ENCODE assay signal across 20 mouse cellular contexts in the genomic region with DNA sequence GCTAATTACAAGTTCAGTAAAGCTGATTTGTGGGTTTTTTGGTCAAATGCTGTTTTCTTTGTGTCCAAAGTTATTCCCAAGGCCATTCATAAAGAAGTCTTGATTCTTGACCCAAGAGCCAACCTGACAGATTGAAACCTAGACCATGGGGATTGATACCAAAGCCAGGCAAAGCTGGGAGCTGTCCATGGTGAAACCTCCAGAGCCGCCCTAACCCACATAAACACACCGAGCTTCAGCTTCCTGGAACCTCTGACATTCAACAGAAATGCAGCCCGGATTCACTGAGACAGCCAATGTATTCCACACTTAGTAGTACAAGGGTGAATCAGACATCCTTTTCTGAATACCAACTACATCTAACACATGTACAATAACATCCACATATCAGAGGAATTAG.
DNase-seq lines count a peak whose midpoint lies in the region; ATAC-seq and TF ChIP-seq lines count a peak whose summit lies in the region.
"Had no signal": no experiment of that assay in that cellular context is flagged by ENCODE, and none has a peak within 500 bp of the region (broad histone marks: within the 10 kb centered on the region; RNA-seq: fewer than 3 reads in every experiment).

No protein-coding gene starts in this region.

- no peak overlapping the region for H3K4me3 ChIP-seq in embryonic facial prominence, embryonic 11.5 days (ENCODE audit: low read depth, low read length)
- H3K4me3 ChIP-seq in liver, postnatal 0 days (ENCODE audit: low read depth, low read length): no peak overlapping the region
- no peak overlapping the region for H3K4me3 ChIP-seq in midbrain, postnatal 0 days (ENCODE audit: low read depth, low read length)
- H3K4me3 ChIP-seq: erythroblast, embryonic 14.5 days; gastrocnemius, adult 2 months; hindbrain, embryonic 15.5 days; limb, embryonic 13.5 days; liver, embryonic 15.5 days; midbrain, embryonic 10.5 days had no signal

- no peak for ATAC-seq in embryonic facial prominence, embryonic 11.5 days (replicated peaks; ENCODE audit: insufficient number of reproducible peaks, low FRiP score, low TSS enrichment, low read depth)
- ATAC-seq in liver, postnatal 0 days: no peak
- no peak for ATAC-seq in midbrain, postnatal 0 days (ENCODE audit: low FRiP score)
- ATAC-seq: forebrain, embryonic 16.5 days had no signal

- no peak overlapping the region for H3K27ac ChIP-seq in embryonic facial prominence, embryonic 11.5 days (replicated peaks; ENCODE audit: low read depth, low read length)
- H3K27ac ChIP-seq in liver, postnatal 0 days (ENCODE audit: low read depth): no peak overlapping the region
- no peak overlapping the region for H3K27ac ChIP-seq in midbrain, postnatal 0 days (ENCODE audit: low read depth, low read length)
- H3K27ac ChIP-seq: gastrocnemius, adult 2 months; hindbrain, embryonic 15.5 days; limb, embryonic 13.5 days; liver, embryonic 15.5 days; midbrain, embryonic 10.5 days had no signal

- H3K4me1 ChIP-seq in embryonic facial prominence, embryonic 11.5 days (ENCODE audit: control insufficient read depth, insufficient read depth, low read length): no peaks in the 10 kb centered on the region
- no peaks in the 10 kb centered on the region for H3K4me1 ChIP-seq in liver, postnatal 0 days (ENCODE audit: insufficient read depth)
- no peaks in the 10 kb centered on the region for H3K4me1 ChIP-seq in midbrain, postnatal 0 days (ENCODE audit: insufficient read depth, low read length)
- H3K4me1 ChIP-seq: hindbrain, embryonic 15.5 days; limb, embryonic 13.5 days; liver, embryonic 15.5 days; midbrain, embryonic 10.5 days had no signal

- no peak for TF ChIP-seq CTCF in liver, postnatal 0 days (IDR thresholded peaks at IDR 0.05; ENCODE audit: low read depth)
- no peak for TF ChIP-seq CTCF in midbrain, postnatal 0 days (IDR thresholded peaks at IDR 0.05)

- no peaks in the 10 kb centered on the region for H3K36me3 ChIP-seq in embryonic facial prominence, embryonic 11.5 days (replicated peaks; ENCODE audit: control insufficient read depth, insufficient read depth, low read depth, low read length)
- no peaks in the 10 kb centered on the region for H3K36me3 ChIP-seq in liver, postnatal 0 days (replicated peaks; ENCODE audit: insufficient read depth, low read length)
- H3K36me3 ChIP-seq in midbrain, postnatal 0 days (ENCODE audit: insufficient read depth, low read length): no peaks in the 10 kb centered on the region
- H3K36me3 ChIP-seq: hindbrain, embryonic 15.5 days; limb, embryonic 13.5 days; liver, embryonic 15.5 days; midbrain, embryonic 10.5 days had no signal

- WGBS in embryonic facial prominence, embryonic 11.5 days: 37% methylated on average over 3 of the region's 3 CpGs
- 42% methylated on average over 3 of the region's 3 CpGs for WGBS in liver, postnatal 0 days (ENCODE audit: insufficient replicate concordance)
- 60% methylated on average over 3 of the region's 3 CpGs for WGBS in midbrain, postnatal 0 days

- H3K27me3 ChIP-seq in embryonic facial prominence, embryonic 11.5 days (ENCODE audit: control insufficient read depth, insufficient read depth, low read length): no peaks in the 10 kb centered on the region
- no peaks in the 10 kb centered on the region for H3K27me3 ChIP-seq in liver, postnatal 0 days (ENCODE audit: insufficient read depth, low read length)
- H3K27me3 ChIP-seq in midbrain, postnatal 0 days (ENCODE audit: insufficient read depth, low read length): no peaks in the 10 kb centered on the region
- H3K27me3 ChIP-seq: hindbrain, embryonic 15.5 days; limb, embryonic 13.5 days; liver, embryonic 15.5 days had no signal

- H3K4me2 ChIP-seq in embryonic facial prominence, embryonic 11.5 days (ENCODE audit: low read depth, low read length): no peak overlapping the region
- no peak overlapping the region for H3K4me2 ChIP-seq in liver, postnatal 0 days (ENCODE audit: low read depth, low read length)
- H3K4me2 ChIP-seq in midbrain, postnatal 0 days (ENCODE audit: low read depth, low read length, poor library complexity, severe bottlenecking): no peak overlapping the region
- H3K4me2 ChIP-seq: hindbrain, embryonic 15.5 days; limb, embryonic 13.5 days; liver, embryonic 15.5 days had no signal

- TF ChIP-seq EP300 in liver, postnatal 0 days (IDR thresholded peaks at IDR 0.05; ENCODE audit: low read depth): no peak

- DNase-seq in kidney, postnatal 10 days: peak; percentile 29
- no peak for DNase-seq in kidney, postnatal 25 days
- peak; percentile 49 for DNase-seq in embryo, embryonic 10 days (ENCODE audit: low spot score)
- DNase-seq in embryonic facial prominence, embryonic 11.5 days (ENCODE audit: low spot score): peak; percentile 63
- peak; percentile 50 for DNase-seq in retina, embryonic 14.5 days (ENCODE audit: low spot score)
- DNase-seq in liver, postnatal 0 days: no peak
- no peak for DNase-seq in midbrain, postnatal 0 days (ENCODE audit: low spot score)
- DNase-seq: adrenal gland, postnatal 14 days; cerebellum, adult 2 months; gastrocnemius, adult 2 months; heart, adult 18-20 months; kidney, adult 2 months; right cerebral cortex, postnatal 4 days; thymus, postnatal 36 days had no signal

- H3K9me3 ChIP-seq in embryonic facial prominence, embryonic 11.5 days (replicated peaks; ENCODE audit: control insufficient read depth, low read length): no peaks in the 10 kb centered on the region
- no peaks in the 10 kb centered on the region for H3K9me3 ChIP-seq in liver, postnatal 0 days (ENCODE audit: low read length)
- no peaks in the 10 kb centered on the region for H3K9me3 ChIP-seq in midbrain, postnatal 0 days (ENCODE audit: low read length)
- H3K9me3 ChIP-seq: hindbrain, embryonic 15.5 days; limb, embryonic 13.5 days; liver, embryonic 15.5 days; midbrain, embryonic 10.5 days had no signal

- no peak overlapping the region for H3K9ac ChIP-seq in embryonic facial prominence, embryonic 11.5 days (replicated peaks; ENCODE audit: low read length)
- no peak overlapping the region for H3K9ac ChIP-seq in liver, postnatal 0 days (replicated peaks)
- no peak overlapping the region for H3K9ac ChIP-seq in midbrain, postnatal 0 days (replicated peaks; ENCODE audit: low read length, poor library complexity, severe bottlenecking)
- H3K9ac ChIP-seq: hindbrain, embryonic 15.5 days; limb, embryonic 13.5 days; liver, embryonic 15.5 days had no signal

Comparison
In these comparisons a context has a peak if more than half of its experiments do, and no peak if none do; other contexts are left out.
1. DNase-seq: peak in kidney, postnatal 10 days (single experiment), embryo, embryonic 10 days (single experiment), embryonic facial prominence, embryonic 11.5 days (single experiment) and retina, embryonic 14.5 days (single experiment); none in kidney, postnatal 25 days (0 of 2), liver, postnatal 0 days (single experiment) and midbrain, postnatal 0 days (single experiment).